Mouse (Mus musculus) kidney, embryonic 16.5 days (tissue): Measurements from ENCODE around the gene Lyar. TPM values are rescaled to one million over a fixed set of nuclear protein-coding genes. Genes with fewer than 3 reads are reported as not detected.

ENCODE experiments used
- ATAC-seq: fragments of 200-750 bp; cut with Nextera tagmentation; 2 replicates; pipeline ENCODE4 v1.8.0; 2017; ENCODE audit warnings: moderate TSS enrichment; ENCODE audit not compliant: low FRiP score, low TSS enrichment
- H3K27ac ChIP-seq: fragments of 300-500 bp; sonication (generic); 2 replicates; pipeline ENCODE4 v1.5.1; 2014; ENCODE audit warnings: low read length
- H3K27me3 ChIP-seq: fragments of 300-500 bp; sonication (generic); 2 replicates; pipeline ENCODE4 v1.6.1; 2014; ENCODE audit warnings: low read length, control low read depth, mixed read lengths; ENCODE audit not compliant: insufficient read depth
- H3K36me3 ChIP-seq: fragments of 300-500 bp; sonication (generic); 2 replicates; pipeline ENCODE4 v1.6.1; 2014; ENCODE audit warnings: low read length, control low read depth, mixed read lengths; ENCODE audit not compliant: insufficient read depth
- H3K4me1 ChIP-seq: fragments of 300-500 bp; sonication (generic); 2 replicates; pipeline ENCODE4 v1.6.1; 2014; ENCODE audit warnings: low read length, control low read depth, mixed read lengths; ENCODE audit not compliant: insufficient read depth
- H3K4me2 ChIP-seq: fragments of 300-500 bp; sonication (generic); replicated peaks from 2 replicates; pipeline ENCODE4 v1.6.1; 2014; ENCODE audit warnings: low read depth, low read length
- H3K4me3 ChIP-seq: fragments of 300-500 bp; sonication (generic); 2 replicates; pipeline ENCODE4 v1.5.1; 2014; ENCODE audit warnings: mild to moderate bottlenecking, low read length
- H3K9ac ChIP-seq: fragments of 300-500 bp; sonication (generic); replicated peaks from 2 replicates; pipeline ENCODE4 v1.6.1; 2014; ENCODE audit warnings: low read length
- H3K9me3 ChIP-seq: fragments of 300-500 bp; sonication (generic); 2 replicates; pipeline ENCODE4 v1.6.1; 2016; ENCODE audit warnings: low read length, control low read depth
- WGBS: fragments of 180-500 bp; shearing (Covaris S2); extraction: QIAGEN DNeasy Blood & Tissue Kit; methylation state at CpG from one replicate; pipeline ENCODE4 v1.1.7; 2014; 5-methylcytosine and 5-hydroxymethylcytosine counted together
- polyA plus RNA-seq: library from polyadenylated mRNA; unstranded; fragments of >200 nt; fragmentation: Nextera tagmentation; extraction: Ambion mirVana; gene quantifications from 2 replicates; pipeline ENCODE4 v1.2.1, GENCODE M21; 2015

The Lyar gene
- polyA plus RNA-seq, 1 experiment from 2014 or later: 82.1 TPM

- 61% methylated on average over 3 of the region's 3 CpGs for WGBS
- ATAC-seq: 0 out of 2 replicates have a peak, but pooled peaks have one; percentile 19
Measured at GRCm38 (mm10) chr5:38241473-38241834, 21.2 kb downstream of the Lyar start.

GRCm38 (mm10) chr5:38241966-38242365 is 21.7 kb downstream of the Lyar start:
- Histone ChIP-seq H3K9me3 (no peaks in the 10 kb centered on the region), H3K9ac (no peak overlapping the region), H3K36me3 (no peaks in the 10 kb centered on the region), H3K4me3 (no peak overlapping the region), H3K4me1 (no peaks in the 10 kb centered on the region), H3K4me2 (no peak overlapping the region), H3K27me3 (no peaks in the 10 kb centered on the region), H3K27ac (no peak overlapping the region)
- 86% methylated on average over 6 of the region's 6 CpGs for WGBS
- ATAC-seq: no peak

More at GRCm38 (mm10) chr5:38241473-38241834, 21.2 kb downstream of the Lyar start:
- Histone ChIP-seq H3K4me3 (no peak overlapping the region), H3K27ac (no peak overlapping the region), H3K9ac (no peak overlapping the region), H3K27me3 (no peaks in the 10 kb centered on the region), H3K4me2 (no peak overlapping the region), H3K36me3 (peaks cover 3% of the 10 kb centered on the region), H3K4me1 (no peaks in the 10 kb centered on the region), H3K9me3 (no peaks in the 10 kb centered on the region)

GRCm38 (mm10) chr5:38255195-38255594 is 34.9 kb downstream of the Lyar start:
- Histone ChIP-seq H3K4me3 (no peak overlapping the region), H3K27me3 (no peaks in the 10 kb centered on the region), H3K4me1 (0 out of 2 replicates have a peak, but pooled peaks cover 8% of the 10 kb centered on the region), H3K27ac (no peak overlapping the region), H3K4me2 (no peak overlapping the region), H3K9ac (no peak overlapping the region), H3K9me3 (no peaks in the 10 kb centered on the region), H3K36me3 (no peaks in the 10 kb centered on the region)
- 50% methylated on average over 4 of the region's 4 CpGs for WGBS
- ATAC-seq: no peak

- no peak overlapping the region for H3K27ac ChIP-seq
- 0 out of 2 replicates have a peak, but pooled peaks cover 8% of the 10 kb centered on the region for H3K4me1 ChIP-seq
- H3K27me3 ChIP-seq: no peaks in the 10 kb centered on the region
- H3K4me2 ChIP-seq: no peak overlapping the region
- WGBS: 63% methylated on average over 3 of the region's 3 CpGs
- H3K9me3 ChIP-seq: no peaks in the 10 kb centered on the region
- no peak for ATAC-seq
- no peak overlapping the region for H3K9ac ChIP-seq
- no peaks in the 10 kb centered on the region for H3K36me3 ChIP-seq
- H3K4me3 ChIP-seq: no peak overlapping the region
Measured at GRCm38 (mm10) chr5:38255644-38256043, 35.4 kb downstream of the Lyar start.

GRCm38 (mm10) chr5:38256551-38256950 is 36.3 kb downstream of the Lyar start:
- Histone ChIP-seq H3K4me1 (peaks cover 14% of the 10 kb centered on the region), H3K27me3 (no peaks in the 10 kb centered on the region), H3K9me3 (no peaks in the 10 kb centered on the region), H3K27ac (no peak overlapping the region), H3K4me3 (no peak overlapping the region), H3K4me2 (no peak overlapping the region), H3K9ac (no peak overlapping the region), H3K36me3 (no peaks in the 10 kb centered on the region)
- ATAC-seq: no peak
- WGBS: 90% methylated on average over 1 of the region's 1 CpGs

- no peak overlapping the region for H3K4me2 ChIP-seq
- no peaks in the 10 kb centered on the region for H3K9me3 ChIP-seq
- no peaks in the 10 kb centered on the region for H3K27me3 ChIP-seq
- H3K4me1 ChIP-seq: peaks cover 14% of the 10 kb centered on the region
- WGBS: 30% methylated on average over 8 of the region's 8 CpGs
- ATAC-seq: 0 out of 2 replicates have a peak, but pooled peaks have one; percentile 33
- no peak overlapping the region for H3K9ac ChIP-seq
- H3K36me3 ChIP-seq: peaks cover 9% of the 10 kb centered on the region
- no peak overlapping the region for H3K4me3 ChIP-seq
- peak overlapping the region; percentile 25; the same call in 1 of the 2 replicates for H3K27ac ChIP-seq
Measured at GRCm38 (mm10) chr5:38258034-38258772, 37.9 kb downstream of the Lyar start.

GRCm38 (mm10) chr5:38258773-38259146 is 38.5 kb downstream of the Lyar start:
- Histone ChIP-seq H3K36me3 (peaks cover 15% of the 10 kb centered on the region), H3K9me3 (no peaks in the 10 kb centered on the region), H3K27me3 (no peaks in the 10 kb centered on the region), H3K9ac (no peak overlapping the region), H3K27ac (peak overlapping the region; percentile 25; the same call in 1 of the 2 replicates), H3K4me1 (peaks cover 14% of the 10 kb centered on the region), H3K4me3 (no peak overlapping the region), H3K4me2 (no peak overlapping the region)
- ATAC-seq: 0 out of 2 replicates have a peak, but pooled peaks have one; percentile 13
- WGBS: 75% methylated on average over 5 of the region's 5 CpGs

- H3K9me3 ChIP-seq: no peaks in the 10 kb centered on the region
- peak overlapping the region; percentile 89 for H3K4me2 ChIP-seq
- WGBS: 47% methylated on average over 9 of the region's 9 CpGs
- peak overlapping the region; percentile 74 for H3K4me3 ChIP-seq
- peaks cover 14% of the 10 kb centered on the region for H3K4me1 ChIP-seq
- peak overlapping the region; percentile 87 for H3K9ac ChIP-seq
- peaks cover 22% of the 10 kb centered on the region for H3K36me3 ChIP-seq
- H3K27me3 ChIP-seq: no peaks in the 10 kb centered on the region
- H3K27ac ChIP-seq: peak overlapping the region; percentile 86
- ATAC-seq: peak; percentile 42; the same call in 1 of the 2 replicates
Measured at GRCm38 (mm10) chr5:38259455-38260106, 39.3 kb downstream of the Lyar start.

GRCm38 (mm10) chr5:38260107-38260682 is 39.9 kb downstream of the Lyar start, which contains the start of gene Tmem128:
Gene Tmem128, plus strand, starts transcription at chr5:38260185.
- H3K27ac ChIP-seq: peak within 1 kb of the TSS; percentile 86
- no peaks in the 10 kb centered on the region for H3K9me3 ChIP-seq
- H3K9ac ChIP-seq: peak within 1 kb of the TSS; percentile 87
- H3K4me3 ChIP-seq: peak within 1 kb of the TSS; percentile 74
- H3K4me1 ChIP-seq: peaks cover 14% of the 10 kb centered on the region
- H3K27me3 ChIP-seq: no peaks in the 10 kb centered on the region
- peaks cover 24% of the 10 kb centered on the region for H3K36me3 ChIP-seq
- ATAC-seq: peak; percentile 74; the same call in 1 of the 2 replicates
- under 1% methylated on average over 40 of the region's 40 CpGs for WGBS
- peak within 1 kb of the TSS; percentile 89 for H3K4me2 ChIP-seq
